Mouse (Mus musculus): ENCODE results near the gene Rhobtb3. TPM values are rescaled to one million over a fixed set of nuclear protein-coding genes. Genes with fewer than 3 reads are reported as not detected.

Gene Rhobtb3
- 4.6 and 8.1 TPM in 2 replicates for polyA plus RNA-seq (2012; rRNA removed; ENCODE audit: low replicate concordance)

DNA sequence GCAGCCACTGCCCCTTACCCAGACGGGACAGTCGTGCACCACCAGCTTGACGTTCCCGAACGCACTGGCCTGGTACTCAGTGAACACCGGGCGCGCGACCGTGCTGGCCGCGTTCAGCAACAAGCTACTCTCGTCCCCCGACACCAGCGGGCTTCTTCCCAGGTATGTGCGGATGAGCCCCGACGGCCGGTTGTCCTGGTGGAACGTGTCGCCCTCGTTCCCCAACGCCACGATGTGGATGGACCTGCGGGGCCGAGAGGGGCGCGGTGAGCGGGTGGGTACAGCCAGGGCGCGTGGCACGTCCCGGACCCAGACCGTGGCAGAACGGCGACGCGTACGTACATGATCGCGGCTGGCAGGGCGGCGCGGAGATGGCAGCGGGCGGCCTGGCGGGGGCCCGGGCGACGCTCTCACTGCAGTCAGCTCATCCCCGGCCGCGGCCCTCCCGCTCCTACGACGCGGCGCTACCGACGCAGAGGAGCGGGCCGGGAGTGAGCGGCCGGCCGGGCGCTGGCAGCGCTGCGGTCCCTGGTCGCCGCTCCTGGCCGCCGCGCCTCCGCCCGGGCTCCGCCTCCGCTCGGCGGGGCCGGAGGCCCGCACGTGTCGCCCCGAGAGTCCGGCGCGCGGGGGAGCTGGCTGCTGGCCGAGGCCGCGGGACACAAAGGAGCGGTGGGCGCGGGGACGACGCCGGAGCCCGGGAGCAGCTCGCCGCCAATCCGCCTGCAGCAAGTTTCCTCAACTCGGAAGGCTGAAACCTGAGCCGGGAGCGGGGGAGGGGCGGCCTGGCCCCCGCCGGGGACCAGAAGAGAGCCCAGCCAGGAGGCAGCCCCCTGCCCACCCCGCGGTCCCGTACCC is at the start of gene Rhobtb3:
Gene Rhobtb3, minus strand, starts transcription at position 737 of the 855 bp plus-strand sequence.

DNA sequence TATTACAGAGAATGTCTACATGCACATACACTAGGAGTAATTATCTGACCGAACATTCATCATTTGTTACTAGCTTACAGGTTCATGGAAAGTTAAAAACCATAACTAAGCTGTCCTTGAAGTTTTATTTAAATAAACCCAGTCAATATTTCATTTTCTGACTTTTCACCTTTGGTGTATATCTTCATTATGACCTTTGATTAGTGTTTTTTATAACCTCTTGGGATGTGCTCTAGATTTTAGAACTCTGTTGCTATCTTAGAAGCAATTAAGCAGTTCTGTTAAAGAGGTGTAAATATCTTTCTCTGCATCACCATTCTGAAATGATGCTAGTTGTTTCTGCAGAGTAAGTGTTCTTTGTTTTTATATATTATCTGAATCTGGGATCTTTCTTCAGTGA is 23.1 kb upstream of the Rhobtb3 start, which contains the start of gene Spata9:
Gene Spata9, plus strand, starts transcription at position 301 of the 400 bp plus-strand sequence.

DNA sequence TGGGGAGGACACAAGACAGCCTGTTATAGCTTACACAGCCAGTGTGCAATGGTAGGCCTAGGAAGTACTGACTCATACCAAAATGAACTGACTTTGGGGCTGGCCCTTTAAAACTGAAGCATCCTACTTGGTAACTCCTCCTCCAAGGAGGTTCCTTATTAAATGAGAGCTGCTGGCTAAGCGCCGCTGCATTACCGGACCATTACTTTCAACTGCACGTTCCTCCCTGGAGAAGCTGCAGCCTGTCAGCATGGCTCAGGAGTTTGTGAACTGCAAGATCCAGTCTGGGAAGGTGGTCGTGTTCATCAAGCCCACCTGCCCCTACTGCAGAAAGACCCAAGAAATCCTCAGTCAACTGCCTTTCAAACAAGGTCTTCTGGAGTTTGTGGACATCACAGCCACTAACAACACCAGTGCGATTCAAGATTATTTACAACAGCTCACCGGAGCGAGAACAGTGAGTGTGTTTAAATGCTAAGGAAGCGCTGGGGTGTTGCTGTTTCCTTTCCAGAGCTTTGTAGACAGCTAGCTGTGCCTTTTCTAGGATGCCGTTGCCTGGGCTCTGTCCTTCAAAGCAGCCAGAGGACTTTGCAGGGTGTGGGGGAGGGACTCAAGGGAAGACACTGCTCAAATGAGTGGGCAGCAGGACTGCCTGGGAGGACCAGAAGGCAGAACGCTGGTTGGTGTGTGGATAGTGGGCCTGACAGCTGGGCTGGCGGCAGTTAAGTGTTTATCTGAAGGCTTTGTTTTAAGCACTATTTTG is 103.8 kb downstream of the Rhobtb3 start, which contains the start of gene Glrx:
Gene Glrx, plus strand, starts transcription at position 150 of the 763 bp plus-strand sequence.

Other genes with a start within 250 kb of the Rhobtb3 start
- gene Ell2, start 237.2 kb downstream of the Rhobtb3 start, polyA plus RNA-seq (2012; rRNA removed; ENCODE audit: low replicate concordance) = 2.5 and 3.9 TPM in 2 replicates
- gene Glrx, start 104.1 kb downstream of the Rhobtb3 start, polyA plus RNA-seq (2012; rRNA removed; ENCODE audit: low replicate concordance) = 59.2 and 187 TPM in 2 replicates
- not detected in 2 replicates for gene Spata9, start 23.2 kb upstream of the Rhobtb3 start, polyA plus RNA-seq (2012; rRNA removed; ENCODE audit: low replicate concordance)
- 2.1 and 2.4 TPM in 2 replicates for gene Rfesd, start 74.8 kb upstream of the Rhobtb3 start, polyA plus RNA-seq (2012; rRNA removed; ENCODE audit: low replicate concordance)
- 0.11 TPM in 1 of 2 replicates, not detected in the other for gene Gpr150, start 113.1 kb upstream of the Rhobtb3 start, polyA plus RNA-seq (2012; rRNA removed; ENCODE audit: low replicate concordance)
- gene Arsk, start 154.7 kb upstream of the Rhobtb3 start, polyA plus RNA-seq (2012; rRNA removed; ENCODE audit: low replicate concordance) = 0.76 and 1.5 TPM in 2 replicates
- 2.6 and 5.2 TPM in 2 replicates for gene Ttc37, start 154.8 kb upstream of the Rhobtb3 start, polyA plus RNA-seq (2012; rRNA removed; ENCODE audit: low replicate concordance)